Mouse (Mus musculus): Measurements from ENCODE around the gene Hmg20a.

DNA sequence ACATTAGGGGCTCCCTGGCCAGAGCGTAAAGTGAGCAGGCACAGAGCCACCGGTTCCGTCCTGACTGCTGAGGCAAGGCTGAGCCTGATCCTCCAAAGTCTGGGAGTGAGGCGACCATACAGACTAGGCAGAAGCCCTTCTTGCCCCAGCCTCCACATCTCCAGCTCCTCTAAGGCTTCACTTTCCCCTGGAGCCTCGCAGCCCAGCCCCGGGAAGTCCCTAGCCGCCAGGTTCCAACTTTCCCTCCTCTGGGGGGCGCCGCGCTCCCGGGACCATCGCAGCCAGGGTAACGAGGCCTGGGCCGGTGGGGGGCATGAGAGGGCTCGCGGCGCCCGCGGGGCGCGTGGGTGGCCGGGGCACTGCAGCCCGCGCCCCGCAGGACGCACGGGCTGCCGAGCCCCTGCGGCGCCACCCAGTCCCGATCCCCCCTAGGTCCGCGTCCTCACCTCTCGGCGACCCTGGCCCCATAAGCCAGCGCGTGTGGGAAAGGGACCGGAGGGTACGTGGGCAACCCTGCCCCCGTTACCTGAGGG lies 928 bp upstream of the Hmg20a start:
- peak; percentile 79 for TF ChIP-seq CTCF (IDR thresholded peaks at IDR 0.05; ENCODE audit: low read depth)
- no peak for TF ChIP-seq EP300 (optimal IDR thresholded peaks at IDR 0.05)

All from stomach, postnatal 0 days (tissue).